Mouse (Mus musculus) liver, postnatal 0 days (tissue): ENCODE results near the gene Pias1. TPM values are rescaled to one million over a fixed set of nuclear protein-coding genes. Genes with fewer than 3 reads are reported as not detected.

Experiments used
- ATAC-seq: fragments of 200-750 bp; cut with Nextera tagmentation; 2 replicates; pipeline ENCODE4 v1.8.0; 2017; ENCODE audit warnings: mild to moderate bottlenecking, moderate library complexity
- DNase-seq: peaks from one replicate; pipeline ENCODE4 v3.0.0-alpha.2; 2016
- H3K27ac ChIP-seq: fragments of 300-500 bp; sonication (generic); 2 replicates; pipeline ENCODE4 v1.5.1; 2014; ENCODE audit warnings: antibody characterized with exemption, moderate library complexity, mild to moderate bottlenecking, low read depth
- H3K27me3 ChIP-seq: fragments of 300-500 bp; sonication (generic); 2 replicates; pipeline ENCODE4 v1.6.1; 2014; ENCODE audit warnings: low read length, control low read depth, mixed read lengths; ENCODE audit not compliant: insufficient read depth
- H3K36me3 ChIP-seq: fragments of 300-500 bp; sonication (generic); replicated peaks from 2 replicates; pipeline ENCODE4 v1.6.1; 2014; ENCODE audit warnings: mild to moderate bottlenecking, control low read depth, low read length, moderate library complexity, mixed read lengths; ENCODE audit not compliant: insufficient read depth
- H3K4me1 ChIP-seq: fragments of 300-500 bp; sonication (generic); 2 replicates; pipeline ENCODE4 v1.6.1; 2014; ENCODE audit warnings: antibody characterized with exemption, mild to moderate bottlenecking, control low read depth; ENCODE audit not compliant: insufficient read depth
- H3K4me2 ChIP-seq: fragments of 300-500 bp; sonication (generic); 2 replicates; pipeline ENCODE4 v1.6.1; 2014; ENCODE audit warnings: low read depth, mild to moderate bottlenecking, low read length, moderate library complexity, mixed read lengths
- H3K4me3 ChIP-seq: fragments of 300-500 bp; sonication (generic); 2 replicates; pipeline ENCODE4 v1.5.1; 2014; ENCODE audit warnings: low read depth, low read length
- H3K9ac ChIP-seq: fragments of 300-500 bp; sonication (generic); replicated peaks from 2 replicates; pipeline ENCODE4 v1.6.1; 2014; ENCODE audit warnings: mild to moderate bottlenecking, moderate library complexity
- H3K9me3 ChIP-seq: fragments of 300-500 bp; sonication (generic); 2 replicates; pipeline ENCODE4 v1.6.1; 2016; ENCODE audit warnings: mild to moderate bottlenecking, control low read depth, low read length, mixed read lengths
- CTCF ChIP-seq: sonication (generic); IDR thresholded peaks from 2 replicates; pipeline ENCODE4 v1.5.1; 2016; ENCODE audit warnings: antibody characterized with exemption, low read depth
- EP300 ChIP-seq: IDR thresholded peaks from 2 replicates; pipeline ENCODE4 v1.6.1; 2016; ENCODE audit warnings: antibody characterized with exemption, low read depth, mild to moderate bottlenecking
- WGBS: fragments of 180-500 bp; shearing (Covaris S2); extraction: QIAGEN DNeasy Blood & Tissue Kit; methylation state at CpG from one replicate; pipeline ENCODE4 v1.1.7; 2014; ENCODE audit not compliant: insufficient replicate concordance; 5-methylcytosine and 5-hydroxymethylcytosine counted together
- polyA plus RNA-seq: library from polyadenylated mRNA; unstranded; fragments of >200 nt; fragmentation: Nextera tagmentation; extraction: Ambion mirVana; gene quantifications from 2 replicates; pipeline ENCODE4 v1.2.1, GENCODE M21; 2015

Gene Pias1
- polyA plus RNA-seq, 1 experiment from 2014 or later = 20.9 TPM

DNA sequence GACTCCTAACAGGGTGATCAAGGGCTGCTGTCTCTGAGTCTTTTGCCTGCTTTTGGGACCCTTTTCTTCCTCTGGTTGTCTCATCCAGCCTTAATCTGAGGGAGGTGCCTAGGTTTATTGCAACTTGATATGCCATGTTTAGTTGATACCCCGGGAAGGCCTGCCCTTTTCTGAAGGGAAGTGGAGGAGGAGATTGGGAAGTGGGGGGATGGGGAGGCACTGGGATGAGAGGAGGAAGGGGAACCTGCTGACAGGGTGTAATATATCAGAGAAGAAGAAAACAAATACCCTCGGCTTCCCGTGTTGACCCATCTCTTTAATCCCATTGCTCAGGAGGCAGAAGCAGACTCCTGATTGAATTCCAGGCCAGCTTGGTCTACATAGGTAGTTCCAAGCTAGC lies 10.8 kb upstream of the Pias1 start:
- TF ChIP-seq CTCF = no peak
- TF ChIP-seq EP300 = no peak
- Histone ChIP-seq H3K9ac (no peak overlapping the region), H3K27ac (no peak overlapping the region), H3K27me3 (no peaks in the 10 kb centered on the region), H3K9me3 (no peaks in the 10 kb centered on the region), H3K4me3 (no peak overlapping the region), H3K36me3 (no peaks in the 10 kb centered on the region), H3K4me1 (no peaks in the 10 kb centered on the region), H3K4me2 (no peak overlapping the region)
- WGBS = 24% methylated on average over 3 of the region's 3 CpGs
- DNase-seq = no peak
- no peak for ATAC-seq

DNA sequence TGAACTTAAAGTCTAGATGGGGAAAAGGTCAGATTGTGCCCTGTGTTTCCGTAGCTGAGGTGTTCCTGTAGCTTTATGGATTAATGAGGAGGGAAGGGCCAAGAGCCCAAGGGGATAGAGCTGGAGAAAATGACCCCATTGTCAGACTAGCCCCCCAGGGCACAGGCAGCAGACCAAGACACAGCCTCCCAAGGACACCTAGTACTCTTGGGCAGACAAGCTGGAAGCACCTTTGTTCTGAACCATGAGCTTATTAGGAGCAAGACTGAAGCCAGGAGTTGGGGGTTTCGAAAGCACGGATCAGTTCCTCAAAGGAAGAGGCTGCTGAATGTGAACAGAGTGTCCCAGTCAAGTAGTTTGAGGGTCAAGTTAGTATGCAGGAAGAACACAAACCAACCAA lies 9.9 kb upstream of the Pias1 start:
- TF ChIP-seq CTCF (no peak), EP300 (no peak)
- Histone ChIP-seq H3K4me3 (no peak overlapping the region), H3K27ac (no peak overlapping the region), H3K27me3 (no peaks in the 10 kb centered on the region), H3K4me2 (no peak overlapping the region), H3K9me3 (no peaks in the 10 kb centered on the region), H3K9ac (no peak overlapping the region), H3K4me1 (no peaks in the 10 kb centered on the region), H3K36me3 (no peaks in the 10 kb centered on the region)
- ATAC-seq (no peak), DNase-seq (no peak)
- WGBS = 71% methylated on average over 3 of the region's 3 CpGs

- H3K27me3 ChIP-seq = no peaks in the 10 kb centered on the region
- 37% methylated on average over 2 of the region's 2 CpGs for WGBS
- no peak for DNase-seq
Measured at GRCm38 (mm10) chr9:62995186-62995585, 7.5 kb upstream of the Pias1 start.

GRCm38 (mm10) chr9:62990134-62990533 lies 2.4 kb upstream of the Pias1 start:
- Histone ChIP-seq H3K4me3 (no peak overlapping the region), H3K4me2 (no peak overlapping the region), H3K27me3 (no peaks in the 10 kb centered on the region), H3K36me3 (no peaks in the 10 kb centered on the region), H3K9me3 (no peaks in the 10 kb centered on the region), H3K27ac (no peak overlapping the region), H3K4me1 (no peaks in the 10 kb centered on the region), H3K9ac (no peak overlapping the region)
- TF ChIP-seq EP300 = no peak
- TF ChIP-seq CTCF = no peak
- 94% methylated on average over 3 of the region's 3 CpGs for WGBS
- ATAC-seq = no peak
- DNase-seq = no peak

More at GRCm38 (mm10) chr9:62995186-62995585, 7.5 kb upstream of the Pias1 start:
- no peak overlapping the region for H3K4me2 ChIP-seq
- no peak overlapping the region for H3K27ac ChIP-seq
- ATAC-seq = no peak
- no peaks in the 10 kb centered on the region for H3K4me1 ChIP-seq
- no peaks in the 10 kb centered on the region for H3K9me3 ChIP-seq
- TF ChIP-seq CTCF = no peak
- TF ChIP-seq EP300 = no peak
- H3K36me3 ChIP-seq = no peaks in the 10 kb centered on the region
- no peak overlapping the region for H3K9ac ChIP-seq
- no peak overlapping the region for H3K4me3 ChIP-seq

DNA sequence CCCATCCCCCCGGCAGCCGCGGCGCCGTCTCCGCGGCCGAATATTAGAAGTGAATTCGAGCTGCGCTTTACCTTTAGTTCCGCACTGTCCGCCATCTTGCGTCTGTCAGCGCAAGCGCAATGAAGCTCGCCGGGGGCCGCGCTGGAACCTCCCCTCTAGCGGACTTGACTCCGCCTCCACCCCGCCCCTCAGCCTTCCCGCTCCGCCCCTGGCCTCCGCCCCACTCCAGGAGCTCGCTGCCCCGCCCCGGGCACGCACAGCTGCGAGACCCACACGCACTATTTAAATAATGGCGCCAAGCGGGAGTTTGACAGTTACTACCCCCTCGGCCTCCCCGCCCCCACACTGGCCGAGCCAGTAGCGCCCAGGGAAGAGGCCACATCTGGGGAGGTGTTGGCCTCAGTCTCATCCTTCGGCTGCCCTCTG lies 6.9 kb downstream of the Pias1 start:
- H3K27ac ChIP-seq = peak overlapping the region; percentile 96
- under 1% methylated on average over 33 of the region's 38 CpGs for WGBS
- H3K4me2 ChIP-seq = peak overlapping the region; percentile 94
- H3K36me3 ChIP-seq = no peaks in the 10 kb centered on the region
- H3K27me3 ChIP-seq = no peaks in the 10 kb centered on the region
- no peak for TF ChIP-seq CTCF
- TF ChIP-seq EP300 = peak; percentile 26; the same call in 1 of the 2 replicates
- peaks cover 11% of the 10 kb centered on the region for H3K4me1 ChIP-seq
- peak; percentile 98 for ATAC-seq
- H3K9me3 ChIP-seq = no peaks in the 10 kb centered on the region
- DNase-seq = peak; percentile 99
- H3K9ac ChIP-seq = peak overlapping the region; percentile 97
- H3K4me3 ChIP-seq = peak overlapping the region; percentile 91

DNA sequence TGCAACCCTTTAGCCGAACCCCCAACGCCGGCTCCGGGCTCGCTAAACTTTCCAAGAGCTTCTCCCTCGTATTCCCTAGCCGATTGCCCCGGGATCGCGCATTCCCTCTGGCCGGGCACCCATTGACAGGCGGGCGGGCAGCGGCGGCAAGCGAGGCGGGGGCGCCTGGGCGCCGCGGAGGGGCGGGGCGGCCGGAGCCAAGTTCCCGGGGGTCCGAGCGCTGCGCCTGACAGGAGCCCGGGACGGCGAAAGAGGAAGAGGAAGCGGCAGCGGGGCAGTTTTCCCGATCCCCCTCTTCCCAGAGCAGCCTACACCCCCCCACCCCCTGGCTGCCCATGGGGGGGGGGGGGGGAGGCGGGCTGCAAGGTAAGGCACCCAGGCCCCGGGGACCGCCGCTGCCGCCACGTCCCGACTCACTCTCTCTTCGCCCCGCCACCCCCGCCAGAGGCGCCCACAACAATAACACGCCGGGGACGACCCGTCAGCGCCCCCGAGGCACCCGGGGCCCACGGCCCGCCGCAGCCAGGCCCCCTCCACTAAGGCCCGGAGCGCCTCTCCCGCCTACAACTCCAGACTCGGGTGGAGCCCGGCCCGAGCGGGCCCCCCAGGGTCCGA lies 7.5 kb downstream of the Pias1 start:
- H3K4me2 ChIP-seq = peak overlapping the region; percentile 94
- ATAC-seq = peak; percentile 62
- H3K36me3 ChIP-seq = no peaks in the 10 kb centered on the region
- 0 out of 2 replicates have a peak, but pooled peaks have one; percentile 9 for TF ChIP-seq CTCF
- no peak for TF ChIP-seq EP300
- H3K27ac ChIP-seq = peak overlapping the region; percentile 96
- H3K9ac ChIP-seq = peak overlapping the region; percentile 97
- peak overlapping the region; percentile 91 for H3K4me3 ChIP-seq
- no peaks in the 10 kb centered on the region for H3K9me3 ChIP-seq
- 0% methylated on average over 49 of the region's 63 CpGs for WGBS
- H3K27me3 ChIP-seq = no peaks in the 10 kb centered on the region
- peak; percentile 66 for DNase-seq
- H3K4me1 ChIP-seq = peaks cover 11% of the 10 kb centered on the region
